Mouse (Mus musculus) spleen, postnatal 14 days (tissue): ENCODE data around the gene Rpa1.
"Not testable (repeated sequence)": the region's sequence is repeated elsewhere in the genome, so short reads cannot be mapped to it uniquely, and the experiment has no call there.

ENCODE experiments used
- DNase-seq, 2 experiments: peaks; one replicate each; pipeline ENCODE4 v3.0.0; 2021 to 2022; ENCODE audit warnings: low spot score in 2 of 2

Rpa1 gene

DNA sequence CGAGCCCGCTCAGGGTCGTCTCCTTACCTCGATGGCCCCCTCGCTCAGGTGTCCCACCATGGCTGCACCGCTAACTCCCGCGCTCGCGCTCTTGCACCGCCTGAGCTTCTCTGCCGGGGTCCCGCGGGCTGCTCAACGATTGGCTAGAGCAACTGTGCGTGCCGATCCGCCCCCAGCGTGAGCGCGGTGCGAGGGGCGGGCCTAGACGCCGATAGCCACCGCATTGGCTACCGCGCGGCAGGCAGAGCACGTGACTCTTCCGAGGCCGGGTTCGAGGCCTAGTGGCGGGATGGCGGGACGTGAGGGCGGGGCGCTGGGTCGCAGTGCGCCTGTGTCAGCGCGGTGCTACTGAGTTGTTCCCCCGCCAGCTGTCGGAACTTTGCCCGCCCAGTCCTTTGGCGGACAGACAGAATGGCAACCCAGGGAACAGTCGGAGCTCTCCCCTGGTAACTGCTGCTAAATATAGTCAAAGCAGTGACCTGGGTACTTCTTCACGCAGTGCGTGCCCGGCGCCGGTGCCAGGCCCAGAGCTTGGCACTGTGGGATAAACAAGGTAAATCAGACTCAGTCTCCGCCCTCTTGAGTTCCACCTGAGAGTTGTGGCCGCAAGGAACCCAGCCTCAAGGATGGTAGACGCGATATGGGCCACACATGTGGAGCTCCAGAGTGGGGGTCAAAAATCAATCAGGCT is at the start of gene Rpa1, which contains the start of gene Smyd4:
TSS of gene Rpa1 (minus strand) at position 126 of the 691 bp plus-strand sequence.
TSS of gene Smyd4 (plus strand) at position 235 of the 691 bp plus-strand sequence.
- DNase-seq = peak; percentile 90 to 94

DNA sequence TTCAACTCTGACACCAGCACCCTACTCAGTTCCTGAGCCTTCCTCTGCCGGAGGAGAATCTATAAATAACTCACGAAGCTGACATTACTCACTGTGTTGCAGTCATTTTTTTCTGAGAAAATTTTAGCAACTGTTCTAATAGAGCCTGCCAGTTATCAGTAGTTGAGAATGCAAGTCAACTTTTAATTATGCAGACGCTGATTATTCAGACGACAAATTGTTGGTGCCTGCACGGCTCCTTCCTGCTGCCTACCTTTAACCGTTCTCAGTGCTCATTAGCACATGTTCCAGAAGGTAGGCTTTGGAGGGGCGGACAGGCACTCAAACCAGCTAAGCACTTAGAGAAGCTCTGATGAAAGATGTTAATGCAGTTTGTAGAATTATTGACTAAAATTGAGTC is 49.3 kb upstream of the Rpa1 start:
- DNase-seq = no peak

DNA sequence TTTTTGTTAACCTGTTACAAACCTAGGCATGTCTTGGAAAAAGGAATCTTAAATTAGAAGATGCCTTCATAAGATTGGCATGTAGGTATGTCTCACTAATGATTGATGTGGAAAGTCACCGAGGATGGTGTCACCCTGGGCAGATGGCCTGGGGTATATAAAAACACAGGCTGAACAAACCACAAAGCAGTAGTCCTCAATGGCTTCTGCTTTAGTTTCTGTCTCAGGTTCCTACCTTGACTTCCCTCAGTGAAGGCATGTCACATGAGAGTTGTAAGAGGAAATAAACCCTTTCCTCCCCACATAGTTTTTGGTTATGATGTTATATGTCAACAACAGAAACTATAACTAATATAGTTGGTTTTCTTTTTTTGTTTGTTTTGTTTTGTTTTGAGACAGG is 47.5 kb upstream of the Rpa1 start:
- DNase-seq = no peak

DNA sequence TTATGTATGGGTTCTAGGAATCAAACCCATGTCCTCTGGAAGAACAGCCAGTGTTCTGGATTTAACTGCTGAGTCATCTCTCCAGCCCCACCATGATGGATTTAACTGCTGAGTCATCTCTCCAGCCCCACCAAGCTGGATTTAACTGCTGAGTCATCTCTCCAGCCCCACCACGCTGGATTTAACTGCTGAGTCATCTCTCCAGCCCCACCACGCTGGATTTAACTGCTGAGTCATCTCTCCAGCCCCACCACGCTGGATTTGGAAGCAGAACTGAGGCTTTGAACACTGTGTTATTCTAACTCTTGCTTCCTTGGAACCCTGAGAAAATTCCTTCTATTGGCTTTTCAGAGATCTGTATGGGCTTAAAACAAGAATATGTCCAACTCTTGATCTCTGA is 35.4 kb upstream of the Rpa1 start:
- not testable (repeated sequence) for DNase-seq

DNA sequence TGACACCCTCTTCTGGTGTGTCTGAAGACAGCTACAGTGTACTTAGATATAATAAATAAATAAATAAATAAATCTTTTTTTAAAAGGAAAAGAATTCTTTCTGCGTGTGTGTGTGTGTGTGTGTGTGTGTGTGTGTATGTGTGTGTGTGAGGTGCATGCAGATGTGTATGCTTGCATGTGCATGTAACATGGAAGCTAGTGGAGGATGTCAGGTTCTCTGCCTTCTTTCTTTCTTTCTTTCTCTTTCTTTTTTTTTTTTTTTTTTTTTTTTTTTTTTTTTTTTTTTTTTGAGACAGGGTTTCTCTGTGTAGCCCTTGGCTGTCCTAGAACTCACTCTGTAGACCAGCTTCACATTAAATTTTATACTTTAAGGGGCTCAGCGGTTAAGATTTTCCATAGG is 30.7 kb upstream of the Rpa1 start:
- DNase-seq = not testable (repeated sequence)

DNA sequence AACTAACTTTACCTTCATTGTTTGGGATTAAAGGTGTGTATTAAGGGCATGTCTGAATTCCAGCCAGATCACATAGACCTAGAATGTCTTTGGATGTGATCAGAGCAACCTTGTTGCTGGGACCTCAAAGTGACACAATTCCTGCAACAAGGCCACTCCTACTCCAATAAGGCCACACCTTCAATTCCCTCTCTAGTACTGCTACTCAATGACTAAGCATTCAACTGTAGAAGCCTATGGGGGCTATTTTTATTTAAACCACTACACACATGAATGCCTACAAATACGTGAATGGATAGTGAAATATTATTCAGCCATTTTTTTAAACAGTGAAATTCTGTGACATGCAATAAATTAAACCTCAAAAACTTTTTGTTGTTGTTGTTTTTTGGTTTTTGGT is 29.0 kb upstream of the Rpa1 start:
- no peak for DNase-seq

DNA sequence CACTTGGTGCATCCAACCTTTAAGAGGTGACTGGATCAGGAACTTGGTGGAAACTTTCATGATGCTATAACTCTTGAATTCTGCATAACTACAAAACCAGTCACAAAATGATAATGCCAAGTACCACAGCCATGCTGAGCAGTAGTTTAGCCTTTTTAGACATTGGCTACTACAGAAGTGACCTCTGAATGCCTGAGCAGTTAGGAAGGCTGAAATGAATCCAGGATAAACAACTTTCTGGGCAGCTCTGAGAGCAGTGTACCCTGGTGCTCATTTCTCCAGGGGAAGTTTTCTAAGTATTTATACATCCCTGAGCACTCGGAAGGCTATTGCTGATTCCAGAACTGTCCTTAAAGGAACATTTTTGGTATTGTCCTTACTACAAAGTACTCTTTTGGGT is 7.4 kb upstream of the Rpa1 start:
- no peak for DNase-seq

DNA sequence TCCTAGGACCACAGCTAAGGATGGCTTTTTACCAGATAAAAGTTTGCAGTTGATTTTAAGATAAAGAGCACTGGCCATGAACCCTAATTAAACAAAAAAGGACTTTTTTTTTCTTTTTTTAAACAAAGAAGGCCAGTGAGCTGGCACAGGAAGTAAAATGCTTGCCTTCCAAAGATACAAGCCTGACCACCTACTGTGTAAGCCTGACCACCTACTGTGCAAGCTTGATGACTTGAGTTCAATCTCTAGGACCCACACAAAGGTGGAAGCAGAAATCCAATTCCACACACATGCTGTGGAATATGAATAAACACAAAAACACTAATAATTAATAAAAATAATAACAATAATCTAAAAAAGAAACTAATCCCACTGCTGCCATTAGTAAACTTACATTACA is 3.1 kb upstream of the Rpa1 start:
- no peak for DNase-seq

DNA sequence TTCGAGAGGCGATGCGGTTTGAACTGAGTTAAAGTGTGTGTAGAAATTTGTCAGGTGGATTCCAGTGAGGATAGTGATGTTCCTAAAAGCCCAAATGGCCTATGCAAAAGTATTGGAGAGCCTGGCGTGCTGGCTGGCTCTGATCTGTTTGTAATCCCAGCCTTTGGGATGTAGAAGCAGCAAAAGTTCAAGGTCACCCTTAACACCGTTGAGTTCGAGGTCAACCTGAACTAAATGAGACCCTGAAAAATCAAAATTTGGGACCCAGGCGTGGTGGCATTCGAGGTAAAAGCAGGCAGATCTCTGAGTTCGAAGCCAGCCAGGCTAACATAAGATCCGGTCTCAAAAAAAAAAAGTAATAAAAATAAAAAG is 752 bp upstream of the Rpa1 start:
- no peak for DNase-seq

DNA sequence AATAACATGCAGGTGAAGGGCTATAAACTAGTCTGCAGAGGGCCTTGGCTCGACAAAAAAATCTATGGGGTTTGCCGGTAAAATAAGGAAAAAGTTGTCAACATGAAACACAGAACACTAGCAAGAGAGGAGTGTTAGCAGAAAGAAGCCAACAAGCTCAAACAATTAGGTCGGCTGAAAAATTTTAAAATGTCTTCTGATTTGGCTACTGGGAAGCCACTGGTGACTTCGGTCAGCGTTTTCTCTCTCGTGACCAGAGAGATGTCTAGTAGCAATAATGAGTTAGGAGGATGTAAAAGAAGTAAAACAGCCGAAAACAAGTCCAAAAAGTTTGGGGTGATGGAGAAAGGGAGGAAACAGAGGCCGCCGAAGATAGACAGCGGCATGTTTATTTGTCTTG is 528 bp downstream of the Rpa1 start:
- DNase-seq = no peak

DNA sequence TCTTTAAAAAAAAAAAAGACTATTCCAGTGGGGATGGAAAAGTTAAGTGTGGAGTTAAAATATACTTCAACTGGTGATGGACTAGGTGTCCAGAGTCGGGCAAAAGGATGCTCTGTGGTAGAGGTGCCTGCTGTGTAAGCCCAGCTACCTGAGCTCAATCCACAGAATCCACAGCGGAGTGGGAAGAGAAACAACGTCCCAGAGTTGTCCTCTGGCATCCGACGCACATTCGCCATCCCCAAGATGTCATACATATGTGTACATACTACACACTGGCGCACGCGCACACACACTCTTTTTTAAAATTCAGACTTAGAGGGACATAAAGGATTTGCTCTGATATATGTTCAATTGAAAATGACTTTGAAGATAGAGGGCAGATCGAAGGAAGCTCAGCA is 937 bp downstream of the Rpa1 start:
- no peak for DNase-seq

DNA sequence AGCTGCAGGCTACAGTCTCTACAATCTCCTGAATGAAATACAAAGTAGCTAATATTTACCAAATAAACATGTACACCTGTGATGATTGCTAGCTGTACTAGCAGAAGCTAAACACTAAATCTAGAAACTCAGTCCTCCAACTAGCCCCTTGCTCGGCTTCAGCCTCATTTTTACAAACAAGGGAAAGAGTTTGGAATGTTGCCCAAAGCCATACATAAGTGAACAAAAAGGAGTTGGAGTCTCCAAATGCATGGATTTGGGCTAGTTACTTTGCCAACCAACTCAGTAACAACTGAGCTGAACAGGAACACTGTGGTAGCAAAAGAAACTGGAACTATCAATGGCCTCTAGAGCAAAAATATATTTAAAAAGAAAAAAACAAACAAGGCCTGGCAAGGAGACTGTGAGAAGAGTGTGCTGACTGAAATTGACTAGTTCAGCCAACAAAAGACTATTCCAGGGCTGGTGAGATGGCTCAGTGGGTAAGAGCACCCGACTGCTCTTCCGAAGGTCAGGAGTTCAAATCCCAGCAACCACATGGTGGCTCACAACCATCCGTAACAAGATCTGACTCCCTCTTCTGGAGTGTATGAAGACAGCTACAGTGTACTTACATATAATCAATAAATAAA is 1.5 kb downstream of the Rpa1 start:
- DNase-seq = no peak

DNA sequence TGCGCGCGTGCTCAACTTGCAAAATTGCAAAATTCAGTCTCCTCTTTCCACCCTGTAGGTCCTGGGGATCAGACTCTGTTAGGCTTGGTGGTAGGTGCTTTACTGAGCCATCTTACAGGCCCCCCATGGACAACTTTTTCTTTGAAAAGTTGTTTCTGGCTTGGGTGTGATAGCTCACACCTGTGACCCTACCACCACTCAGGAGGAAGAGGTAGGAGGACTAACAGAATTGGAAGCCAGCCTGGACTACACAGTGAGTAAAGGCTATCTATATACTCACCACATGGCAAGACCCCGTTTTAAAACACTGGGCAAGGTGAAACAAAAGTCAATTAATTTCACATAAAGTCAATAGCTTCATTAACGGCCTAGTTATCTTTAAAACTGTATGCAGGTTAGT is 3.4 kb downstream of the Rpa1 start:
- no peak for DNase-seq

DNA sequence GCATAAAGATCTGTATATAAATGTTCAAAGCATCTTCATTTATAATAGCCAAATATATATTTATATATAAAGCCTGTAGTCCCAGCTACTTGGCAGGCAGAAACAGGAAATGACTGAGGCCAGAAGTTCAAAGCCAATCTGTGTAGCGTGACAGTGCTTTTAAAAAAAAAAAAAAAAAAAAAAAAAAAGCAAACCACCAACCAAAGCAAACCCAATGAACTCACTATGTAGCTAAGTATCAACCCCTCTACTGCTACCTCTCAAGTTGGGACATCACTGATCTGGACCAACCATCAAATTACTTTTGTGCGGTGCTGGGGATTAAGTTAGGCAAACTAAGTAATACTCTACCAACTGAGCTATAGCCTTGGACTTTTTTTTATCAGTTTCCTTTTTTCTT is 4.0 kb downstream of the Rpa1 start:
- DNase-seq = no peak

DNA sequence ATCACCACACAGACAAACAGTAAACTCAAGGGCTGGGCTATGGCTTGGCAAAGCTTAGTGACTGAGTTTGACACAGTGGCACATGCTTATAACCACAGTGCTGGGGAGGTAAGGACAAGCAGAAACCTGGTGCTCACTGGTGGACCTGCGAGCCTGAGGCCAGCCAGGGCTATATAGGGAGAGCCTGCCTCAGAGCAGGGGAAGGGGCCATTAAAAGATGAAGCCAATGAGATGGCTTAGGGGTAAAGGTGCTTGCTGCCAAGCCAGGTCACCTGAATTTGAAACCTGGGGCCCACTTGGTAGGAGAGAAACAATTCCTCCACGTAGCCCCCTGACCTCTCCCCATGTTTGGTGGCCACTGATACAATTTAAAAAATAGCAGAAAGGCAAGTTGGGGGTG is 5.0 kb downstream of the Rpa1 start:
- no peak for DNase-seq

DNA sequence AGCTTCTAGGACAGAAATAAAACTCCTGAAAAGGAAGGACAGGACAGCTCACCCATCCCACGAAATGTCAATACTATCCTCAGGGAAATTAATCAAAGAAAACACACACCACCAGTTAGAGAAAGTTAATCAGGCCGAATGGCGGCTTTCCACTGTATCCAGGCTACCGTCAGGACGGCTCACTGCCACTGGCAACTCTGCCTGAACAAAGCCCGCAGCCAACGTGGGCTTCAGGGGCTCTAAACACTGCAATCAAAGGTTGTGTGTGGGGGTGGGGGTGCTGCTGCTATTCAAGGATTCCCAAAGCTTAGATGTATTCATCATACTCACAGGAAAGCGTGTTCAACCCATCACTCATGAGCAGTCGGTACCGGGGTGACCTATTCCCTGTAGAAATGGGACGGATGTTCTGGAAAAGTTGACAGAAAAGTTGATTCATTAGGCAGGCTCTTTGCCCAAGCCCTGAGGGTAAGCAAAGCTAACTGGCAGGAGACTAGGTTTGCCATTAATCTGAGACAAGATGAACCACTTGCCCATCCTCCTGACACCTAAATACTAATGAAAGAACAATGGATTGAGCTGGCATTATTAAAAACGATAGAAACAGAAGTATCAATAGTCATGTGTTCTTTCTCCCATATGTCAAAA is 7.3 kb downstream of the Rpa1 start:
- DNase-seq = no peak

DNA sequence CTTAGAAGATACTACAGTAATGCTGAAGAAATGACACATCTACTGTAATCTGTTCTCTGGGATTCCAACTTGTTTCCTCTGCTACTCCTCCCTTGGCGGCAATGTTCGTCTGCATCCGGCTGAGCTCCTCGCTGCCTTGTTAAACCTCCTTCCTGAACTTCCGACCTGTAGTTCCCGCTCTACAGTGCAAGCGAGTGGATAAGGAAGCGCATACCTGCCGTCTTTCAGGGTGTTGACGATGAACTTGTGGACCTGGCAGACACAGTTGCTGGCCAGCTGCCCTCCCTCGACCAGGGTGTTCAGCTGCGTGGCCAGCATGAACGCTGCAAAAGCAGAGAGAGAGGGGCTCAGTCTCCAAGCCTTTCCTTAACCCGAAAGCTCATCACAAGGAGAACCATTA is 8.0 kb downstream of the Rpa1 start:
- DNase-seq = no peak

DNA sequence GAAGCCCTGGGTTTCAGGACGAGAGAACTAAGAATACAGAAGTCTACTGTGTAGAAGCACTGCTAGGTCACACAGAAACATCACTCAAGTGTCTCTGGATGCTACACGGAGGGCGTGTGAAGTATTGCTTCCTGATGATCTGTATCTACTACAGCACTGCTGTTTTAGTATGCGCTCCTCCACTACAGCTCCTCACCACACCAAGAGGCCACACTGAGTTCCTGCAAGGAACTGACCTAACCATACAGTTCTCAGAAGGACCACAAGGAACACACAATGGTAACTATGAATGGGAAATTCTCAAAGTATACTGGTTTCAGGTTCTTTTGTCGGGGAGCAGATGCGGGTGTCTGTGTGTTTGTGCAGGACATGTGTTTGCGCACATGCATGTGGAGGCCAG is 10.9 kb downstream of the Rpa1 start:
- no peak for DNase-seq

DNA sequence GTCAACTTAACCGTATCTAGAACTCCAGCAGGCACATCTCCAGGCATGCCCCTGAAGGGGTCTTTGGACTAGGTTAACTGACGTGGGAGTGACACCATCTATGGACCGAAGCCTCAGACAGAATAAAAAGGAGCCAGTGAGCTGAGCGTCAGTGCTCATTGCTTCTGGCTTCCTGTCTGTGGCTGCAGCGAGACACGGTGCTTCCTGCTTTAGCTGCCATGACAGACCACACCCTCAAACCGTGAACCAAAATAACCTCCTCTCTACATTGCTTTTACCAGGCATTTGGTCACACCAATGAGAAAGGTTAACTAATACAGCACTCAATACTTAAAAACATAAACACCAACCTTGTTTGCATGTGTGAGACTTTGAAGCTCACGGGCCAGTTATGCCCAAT is 11.4 kb downstream of the Rpa1 start:
- peak in 1 of 2 experiments; percentile 17 for DNase-seq

DNA sequence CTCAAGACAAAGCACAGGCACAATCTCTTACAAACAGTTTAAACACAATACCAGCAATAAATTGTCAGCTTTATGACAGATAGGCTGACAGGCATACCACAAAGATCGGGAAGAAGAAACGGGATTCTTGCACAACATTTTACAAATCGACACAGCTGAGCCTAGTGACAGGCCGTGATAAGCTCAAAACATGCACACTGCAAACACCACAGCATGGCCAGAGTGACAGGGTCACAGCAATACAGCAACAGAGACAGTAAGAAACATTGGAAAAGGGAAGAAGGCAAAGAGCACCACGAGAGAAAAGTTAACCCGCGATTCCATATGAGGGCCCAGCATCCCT is 22.2 kb downstream of the Rpa1 start:
- no peak for DNase-seq

DNA sequence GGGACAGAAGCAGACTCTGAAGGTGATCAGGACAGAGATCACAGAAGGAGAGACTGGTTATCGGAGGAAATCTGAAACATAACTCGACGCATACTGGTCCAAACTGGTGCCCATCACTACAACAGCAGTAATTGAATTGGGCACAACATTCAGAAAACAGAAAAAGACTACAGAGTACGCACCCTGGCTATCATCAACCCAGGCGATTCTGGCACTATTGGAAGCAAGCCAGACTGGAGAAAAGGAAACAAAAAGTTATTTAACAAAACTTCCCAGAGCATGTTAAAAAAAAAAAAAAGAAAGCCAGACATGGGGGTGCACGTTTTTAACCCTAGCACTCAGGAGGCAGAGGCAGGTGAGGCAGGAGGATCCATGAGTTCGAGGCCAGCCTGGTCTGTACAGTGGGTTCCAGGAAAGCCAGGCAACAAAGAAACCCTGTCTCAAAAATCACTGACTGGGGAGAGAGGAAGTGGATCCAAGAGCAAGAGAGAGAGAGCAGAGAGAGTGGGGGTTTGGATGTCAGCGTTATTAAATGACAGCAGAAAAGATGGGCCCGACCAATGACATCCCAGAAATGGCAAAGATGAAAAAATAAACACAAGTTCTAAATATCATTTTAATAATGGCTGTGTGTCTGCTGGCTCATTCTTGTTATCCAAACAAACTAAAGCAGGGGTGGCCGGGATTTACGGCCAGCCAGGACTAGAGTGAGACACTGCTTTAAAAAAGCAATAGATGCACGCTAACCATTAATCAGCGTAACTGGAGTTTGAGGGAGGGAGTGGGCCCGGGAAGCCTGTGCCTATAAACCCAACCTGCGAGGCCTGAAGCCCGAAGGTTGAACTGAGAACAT is 22.8 kb downstream of the Rpa1 start:
- no peak for DNase-seq

DNA sequence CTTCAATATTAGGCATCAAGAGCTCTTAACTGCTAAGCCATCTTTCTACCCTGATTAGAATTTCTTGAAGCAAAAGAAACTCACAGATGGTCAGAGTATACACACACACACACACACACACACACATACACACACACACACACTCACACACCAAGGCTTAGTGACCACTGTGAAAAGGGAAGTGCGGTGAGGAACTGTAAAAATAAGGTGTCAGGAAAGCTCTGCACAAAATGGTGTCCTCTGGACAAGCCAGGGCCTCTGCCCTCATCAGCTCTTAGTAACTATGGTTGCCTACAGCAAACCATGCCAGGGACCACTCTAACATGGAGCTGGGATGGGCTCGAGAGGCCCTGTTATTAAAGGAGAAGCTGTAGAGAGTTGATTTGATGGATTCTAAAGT is 23.7 kb downstream of the Rpa1 start:
- DNase-seq = no peak

DNA sequence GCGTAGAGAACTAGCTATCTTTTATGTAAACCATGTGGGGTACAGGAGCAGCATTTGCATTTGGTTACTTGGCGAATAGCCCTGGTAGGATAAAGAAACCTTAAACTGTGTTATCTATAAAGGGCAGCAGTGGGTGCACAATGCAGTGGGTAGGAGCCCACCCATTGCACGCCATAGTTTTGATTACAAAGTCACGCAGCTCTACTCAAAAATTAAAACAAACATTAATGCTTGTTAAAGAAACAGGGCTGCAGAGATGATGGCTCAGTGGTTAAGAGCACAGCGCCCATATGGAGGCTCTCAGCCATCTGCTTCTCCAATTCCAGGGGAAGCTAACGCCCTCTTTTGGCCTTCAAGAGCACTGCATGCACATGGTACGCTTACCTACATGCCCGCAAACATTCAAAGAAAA is 24.8 kb downstream of the Rpa1 start:
- no peak for DNase-seq
